Mouse (Mus musculus): ENCODE measurements around the gene Ralgps2. TPM values are rescaled to one million over a fixed set of nuclear protein-coding genes. Genes with fewer than 3 reads are reported as not detected.

Gene Ralgps2
- polyA plus RNA-seq, 1 experiment from 2014 or later: 91.7 TPM

GRCm38 (mm10) chr1:156775190-156775589 lies 164.2 kb downstream of the Ralgps2 start:
- 84% methylated on average over 4 of the region's 4 CpGs for WGBS
- ATAC-seq (ENCODE audit: low read depth): no peak

DNA sequence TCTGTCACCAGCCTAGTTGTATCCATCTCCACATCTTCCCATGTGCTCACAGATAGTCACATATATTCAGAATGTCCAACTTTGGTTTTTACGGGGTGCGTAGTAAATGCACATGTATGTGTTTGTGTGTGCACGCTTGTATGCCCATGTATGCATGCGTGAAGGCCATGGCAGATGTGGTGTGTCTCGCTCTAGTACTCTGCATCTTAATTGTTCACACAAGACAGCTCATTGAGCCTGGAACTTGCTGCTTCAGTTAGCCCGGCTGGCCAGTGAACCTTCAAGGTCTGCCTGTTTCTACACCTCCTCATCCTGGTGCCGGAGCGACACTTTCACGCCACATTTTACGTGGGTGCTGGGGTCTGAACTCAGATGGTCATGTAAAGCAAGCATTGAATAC lies 168.6 kb downstream of the Ralgps2 start:
- Histone ChIP-seq H3K9ac (no peak overlapping the region), H3K4me3 (no peak overlapping the region), H3K27ac (replicated peaks) (no peak overlapping the region), H3K27me3 (no peaks in the 10 kb centered on the region), H3K4me1 (replicated peaks) (no peaks in the 10 kb centered on the region), H3K9me3 (peaks cover 14% of the 10 kb centered on the region), H3K4me2 (no peak overlapping the region), H3K36me3 (no peaks in the 10 kb centered on the region)
- 95% methylated on average over 10 of the region's 10 CpGs for WGBS
- ATAC-seq (ENCODE audit: low read depth): no peak

More at GRCm38 (mm10) chr1:156775190-156775589, 164.2 kb downstream of the Ralgps2 start:
- peaks cover 16% of the 10 kb centered on the region for H3K4me1 ChIP-seq (replicated peaks)
- H3K9me3 ChIP-seq: no peaks in the 10 kb centered on the region
- no peaks in the 10 kb centered on the region for H3K36me3 ChIP-seq
- no peaks in the 10 kb centered on the region; the same call in 1 of the 2 replicates for H3K27me3 ChIP-seq
- no peak overlapping the region for H3K4me3 ChIP-seq
- no peak overlapping the region for H3K27ac ChIP-seq (replicated peaks)
- H3K9ac ChIP-seq: no peak overlapping the region
- no peak overlapping the region for H3K4me2 ChIP-seq

GRCm38 (mm10) chr1:156769621-156770297 lies 169.7 kb downstream of the Ralgps2 start:
- H3K27me3 ChIP-seq: no peaks in the 10 kb centered on the region
- H3K27ac ChIP-seq (replicated peaks): no peak overlapping the region
- no peaks in the 10 kb centered on the region for H3K36me3 ChIP-seq
- no peak overlapping the region for H3K9ac ChIP-seq
- no peaks in the 10 kb centered on the region for H3K4me1 ChIP-seq (replicated peaks)
- H3K4me3 ChIP-seq: no peak overlapping the region
- H3K9me3 ChIP-seq: peaks cover 16% of the 10 kb centered on the region
- WGBS: 87% methylated on average over 18 of the region's 18 CpGs
- H3K4me2 ChIP-seq: no peak overlapping the region
- ATAC-seq (ENCODE audit: low read depth): no peak

- Histone ChIP-seq H3K9ac (no peak overlapping the region), H3K4me3 (no peak overlapping the region), H3K4me1 (replicated peaks) (no peaks in the 10 kb centered on the region), H3K4me2 (no peak overlapping the region), H3K36me3 (no peaks in the 10 kb centered on the region), H3K27ac (replicated peaks) (no peak overlapping the region), H3K27me3 (no peaks in the 10 kb centered on the region), H3K9me3 (peaks cover 18% of the 10 kb centered on the region)
- ATAC-seq (ENCODE audit: low read depth): no peak
- 81% methylated on average over 5 of the region's 5 CpGs for WGBS
Measured at GRCm38 (mm10) chr1:156769163-156769562, 170.3 kb downstream of the Ralgps2 start.

GRCm38 (mm10) chr1:156765311-156765710 lies 174.1 kb downstream of the Ralgps2 start:
- H3K9ac ChIP-seq: no peak overlapping the region
- H3K4me2 ChIP-seq: no peak overlapping the region
- no peaks in the 10 kb centered on the region for H3K4me1 ChIP-seq (replicated peaks)
- H3K27me3 ChIP-seq: no peaks in the 10 kb centered on the region
- H3K27ac ChIP-seq (replicated peaks): no peak overlapping the region
- 89% methylated on average over 3 of the region's 3 CpGs for WGBS
- no peak for ATAC-seq (ENCODE audit: low read depth)
- no peak overlapping the region for H3K4me3 ChIP-seq
- H3K9me3 ChIP-seq: peaks cover 18% of the 10 kb centered on the region
- no peaks in the 10 kb centered on the region for H3K36me3 ChIP-seq

GRCm38 (mm10) chr1:156764584-156764983 lies 174.8 kb downstream of the Ralgps2 start:
- H3K9me3 ChIP-seq: peaks cover 18% of the 10 kb centered on the region
- H3K9ac ChIP-seq: no peak overlapping the region
- H3K4me3 ChIP-seq: no peak overlapping the region
- no peaks in the 10 kb centered on the region for H3K36me3 ChIP-seq
- H3K27me3 ChIP-seq: no peaks in the 10 kb centered on the region
- H3K27ac ChIP-seq (replicated peaks): no peak overlapping the region
- H3K4me2 ChIP-seq: no peak overlapping the region
- no peak for ATAC-seq (ENCODE audit: low read depth)
- WGBS: 76% methylated on average over 6 of the region's 6 CpGs
- H3K4me1 ChIP-seq (replicated peaks): no peaks in the 10 kb centered on the region

- Histone ChIP-seq H3K4me3 (no peak overlapping the region), H3K9ac (no peak overlapping the region), H3K27me3 (no peaks in the 10 kb centered on the region), H3K4me2 (no peak overlapping the region), H3K4me1 (replicated peaks) (peaks cover 5% of the 10 kb centered on the region; the same call in 1 of the 2 replicates), H3K36me3 (no peaks in the 10 kb centered on the region), H3K27ac (replicated peaks) (no peak overlapping the region), H3K9me3 (peaks cover 18% of the 10 kb centered on the region)
- ATAC-seq (ENCODE audit: low read depth): no peak
- 93% methylated on average over 6 of the region's 6 CpGs for WGBS
Measured at GRCm38 (mm10) chr1:156763280-156763679, 176.1 kb downstream of the Ralgps2 start.

DNA sequence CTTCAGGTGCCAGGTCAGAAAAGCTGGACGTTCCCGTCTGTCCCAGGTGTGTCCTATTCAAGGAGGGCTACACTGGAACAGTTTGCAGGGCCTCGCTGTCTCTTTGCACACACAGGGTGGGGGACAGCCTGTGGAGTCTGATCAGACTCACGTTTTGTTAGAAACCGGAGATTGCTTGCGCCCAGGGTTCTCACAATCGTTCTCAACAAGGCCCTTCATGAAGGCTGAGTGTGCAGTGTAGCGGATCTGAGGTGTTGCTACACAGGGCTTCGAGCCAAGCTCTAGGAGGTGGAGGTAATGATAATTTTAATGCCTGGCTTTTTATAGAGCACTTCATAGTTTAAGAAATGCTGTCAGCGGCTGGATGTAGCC lies 178.0 kb downstream of the Ralgps2 start:
- no peak overlapping the region for H3K9ac ChIP-seq
- H3K4me1 ChIP-seq (replicated peaks): peaks cover 7% of the 10 kb centered on the region; the same call in 1 of the 2 replicates
- ATAC-seq (ENCODE audit: low read depth): no peak
- H3K36me3 ChIP-seq: no peaks in the 10 kb centered on the region
- peaks cover 7% of the 10 kb centered on the region; the same call in 1 of the 2 replicates for H3K27me3 ChIP-seq
- peaks cover 9% of the 10 kb centered on the region for H3K9me3 ChIP-seq
- H3K4me2 ChIP-seq: no peak overlapping the region
- H3K4me3 ChIP-seq: no peak overlapping the region
- H3K27ac ChIP-seq (replicated peaks): no peak overlapping the region
- 73% methylated on average over 10 of the region's 10 CpGs for WGBS

GRCm38 (mm10) chr1:156760549-156761429 lies 178.6 kb downstream of the Ralgps2 start:
- Histone ChIP-seq H3K27me3 (peaks cover 7% of the 10 kb centered on the region; the same call in 1 of the 2 replicates), H3K27ac (replicated peaks) (no peak overlapping the region), H3K9ac (no peak overlapping the region), H3K36me3 (no peaks in the 10 kb centered on the region), H3K4me2 (no peak overlapping the region), H3K9me3 (peaks cover 4% of the 10 kb centered on the region; the same call in 1 of the 2 replicates), H3K4me3 (no peak overlapping the region), H3K4me1 (replicated peaks) (peaks cover 7% of the 10 kb centered on the region; the same call in 1 of the 2 replicates)
- WGBS: 66% methylated on average over 13 of the region's 13 CpGs
- ATAC-seq (ENCODE audit: low read depth): no peak

- Histone ChIP-seq H3K9ac (no peak overlapping the region), H3K27me3 (peaks cover 7% of the 10 kb centered on the region; the same call in 1 of the 2 replicates), H3K9me3 (no peaks in the 10 kb centered on the region), H3K27ac (replicated peaks) (no peak overlapping the region), H3K4me2 (no peak overlapping the region), H3K36me3 (no peaks in the 10 kb centered on the region), H3K4me3 (no peak overlapping the region), H3K4me1 (replicated peaks) (peaks cover 29% of the 10 kb centered on the region)
- 16% methylated on average over 4 of the region's 4 CpGs for WGBS
- no peak for ATAC-seq (ENCODE audit: low read depth)
Measured at GRCm38 (mm10) chr1:156758326-156758725, 181.1 kb downstream of the Ralgps2 start.

GRCm38 (mm10) chr1:156754608-156755413 lies 184.6 kb downstream of the Ralgps2 start:
- no peaks in the 10 kb centered on the region for H3K36me3 ChIP-seq
- peak; percentile 77 for ATAC-seq (ENCODE audit: low read depth)
- H3K27me3 ChIP-seq: peaks cover 7% of the 10 kb centered on the region; the same call in 1 of the 2 replicates
- H3K4me2 ChIP-seq: no peak overlapping the region
- no peaks in the 10 kb centered on the region for H3K9me3 ChIP-seq
- H3K4me1 ChIP-seq (replicated peaks): peaks cover 50% of the 10 kb centered on the region
- WGBS: 29% methylated on average over 15 of the region's 15 CpGs
- peak overlapping the region; percentile 59 for H3K27ac ChIP-seq (replicated peaks)
- no peak overlapping the region for H3K4me3 ChIP-seq
- H3K9ac ChIP-seq: no peak overlapping the region
